Mouse (Mus musculus): ENCODE results near the gene Steap2. TPM values are rescaled to one million over a fixed set of nuclear protein-coding genes. Genes with fewer than 3 reads are reported as not detected.

Gene Steap2
- polyA plus RNA-seq, 1 experiment from 2014 or later = 24.8 TPM

GRCm38 (mm10) chr5:5711032-5711431, 16.7 kb upstream of the Steap2 start:
- ATAC-seq (replicated peaks; ENCODE audit: low FRiP score, low read depth) (no peak), DNase-seq (ENCODE audit: low spot score) (peak; percentile 22)
- no peak overlapping the region for H3K4me3 ChIP-seq (replicated peaks; ENCODE audit: low read depth, low read length)
- no peaks in the 10 kb centered on the region for H3K4me1 ChIP-seq (replicated peaks; ENCODE audit: insufficient read depth, low read length)
- H3K4me2 ChIP-seq (ENCODE audit: low read length) = no peak overlapping the region
- no peaks in the 10 kb centered on the region for H3K36me3 ChIP-seq (ENCODE audit: insufficient read depth, low read length)
- H3K27ac ChIP-seq = no peak overlapping the region
- no peak for TF ChIP-seq CTCF (IDR thresholded peaks at IDR 0.05; ENCODE audit: low read depth)
- no peaks in the 10 kb centered on the region for H3K27me3 ChIP-seq (ENCODE audit: insufficient read depth, low read length)
- H3K9me3 ChIP-seq (replicated peaks; ENCODE audit: low read length) = no peaks in the 10 kb centered on the region
- 63% methylated on average over 4 of the region's 4 CpGs for WGBS
- no peak overlapping the region for H3K9ac ChIP-seq (ENCODE audit: low read depth, low read length)

- H3K4me3 ChIP-seq (replicated peaks; ENCODE audit: low read depth, low read length) = no peak overlapping the region; the same call in 1 of the 2 replicates
- H3K27me3 ChIP-seq (ENCODE audit: insufficient read depth, low read length) = no peaks in the 10 kb centered on the region
- ATAC-seq (replicated peaks; ENCODE audit: low FRiP score, low read depth) (no peak), DNase-seq (ENCODE audit: low spot score) (no peak)
- H3K27ac ChIP-seq = no peak overlapping the region
- no peak for TF ChIP-seq CTCF (IDR thresholded peaks at IDR 0.05; ENCODE audit: low read depth)
- WGBS = 34% methylated on average over 13 of the region's 13 CpGs
- H3K9me3 ChIP-seq (replicated peaks; ENCODE audit: low read length) = no peaks in the 10 kb centered on the region
- no peak overlapping the region for H3K9ac ChIP-seq (ENCODE audit: low read depth, low read length)
- H3K36me3 ChIP-seq (ENCODE audit: insufficient read depth, low read length) = no peaks in the 10 kb centered on the region
- peak overlapping the region; percentile 33 for H3K4me2 ChIP-seq (ENCODE audit: low read length)
- no peaks in the 10 kb centered on the region for H3K4me1 ChIP-seq (replicated peaks; ENCODE audit: insufficient read depth, low read length)
Measured at GRCm38 (mm10) chr5:5707341-5708278, 13.2 kb upstream of the Steap2 start.

- Histone ChIP-seq H3K27me3 (ENCODE audit: insufficient read depth, low read length) (no peaks in the 10 kb centered on the region), H3K4me1 (replicated peaks; ENCODE audit: insufficient read depth, low read length) (no peaks in the 10 kb centered on the region), H3K36me3 (ENCODE audit: insufficient read depth, low read length) (no peaks in the 10 kb centered on the region), H3K4me2 (ENCODE audit: low read length) (no peak overlapping the region), H3K9me3 (replicated peaks; ENCODE audit: low read length) (no peaks in the 10 kb centered on the region), H3K27ac (no peak overlapping the region), H3K9ac (ENCODE audit: low read depth, low read length) (no peak overlapping the region), H3K4me3 (replicated peaks; ENCODE audit: low read depth, low read length) (no peak overlapping the region)
- no peak for TF ChIP-seq CTCF (IDR thresholded peaks at IDR 0.05; ENCODE audit: low read depth)
- DNase-seq (ENCODE audit: low spot score) (peak; percentile 40), ATAC-seq (replicated peaks; ENCODE audit: low FRiP score, low read depth) (peak; percentile 80)
- WGBS = 23% methylated on average over 2 of the region's 2 CpGs
Measured at GRCm38 (mm10) chr5:5705019-5705418, 10.6 kb upstream of the Steap2 start.

GRCm38 (mm10) chr5:5700386-5700785, 6.0 kb upstream of the Steap2 start:
- WGBS = 89% methylated on average over 2 of the region's 2 CpGs
- H3K4me3 ChIP-seq (replicated peaks; ENCODE audit: low read depth, low read length) = no peak overlapping the region
- no peak for ATAC-seq (replicated peaks; ENCODE audit: low FRiP score, low read depth)
- no peak overlapping the region for H3K9ac ChIP-seq (ENCODE audit: low read depth, low read length)
- TF ChIP-seq CTCF (IDR thresholded peaks at IDR 0.05; ENCODE audit: low read depth) = no peak
- no peak for DNase-seq (ENCODE audit: low spot score)
- H3K9me3 ChIP-seq (replicated peaks; ENCODE audit: low read length) = no peaks in the 10 kb centered on the region
- no peak overlapping the region for H3K4me2 ChIP-seq (ENCODE audit: low read length)
- H3K27ac ChIP-seq = no peak overlapping the region
- no peaks in the 10 kb centered on the region for H3K27me3 ChIP-seq (ENCODE audit: insufficient read depth, low read length)
- H3K36me3 ChIP-seq (ENCODE audit: insufficient read depth, low read length) = no peaks in the 10 kb centered on the region
- H3K4me1 ChIP-seq (replicated peaks; ENCODE audit: insufficient read depth, low read length) = no peaks in the 10 kb centered on the region

- H3K4me3 ChIP-seq (replicated peaks; ENCODE audit: low read depth, low read length) = no peak overlapping the region
- no peaks in the 10 kb centered on the region for H3K27me3 ChIP-seq (ENCODE audit: insufficient read depth, low read length)
- H3K27ac ChIP-seq = no peak overlapping the region
- DNase-seq (ENCODE audit: low spot score) (no peak), ATAC-seq (replicated peaks; ENCODE audit: low FRiP score, low read depth) (no peak)
- H3K4me1 ChIP-seq (replicated peaks; ENCODE audit: insufficient read depth, low read length) = no peaks in the 10 kb centered on the region
- no peaks in the 10 kb centered on the region for H3K9me3 ChIP-seq (replicated peaks; ENCODE audit: low read length)
- 70% methylated on average over 3 of the region's 3 CpGs for WGBS
- H3K9ac ChIP-seq (ENCODE audit: low read depth, low read length) = no peak overlapping the region
- H3K4me2 ChIP-seq (ENCODE audit: low read length) = no peak overlapping the region
- no peaks in the 10 kb centered on the region for H3K36me3 ChIP-seq (ENCODE audit: insufficient read depth, low read length)
- no peak for TF ChIP-seq CTCF (IDR thresholded peaks at IDR 0.05; ENCODE audit: low read depth)
Measured at GRCm38 (mm10) chr5:5698830-5699229, 4.5 kb upstream of the Steap2 start.

GRCm38 (mm10) chr5:5695401-5695942, 1.1 kb upstream of the Steap2 start:
- TF ChIP-seq CTCF (IDR thresholded peaks at IDR 0.05; ENCODE audit: low read depth) = no peak
- 0 out of 2 replicates have a peak, but pooled peaks cover 6% of the 10 kb centered on the region for H3K4me1 ChIP-seq (replicated peaks; ENCODE audit: insufficient read depth, low read length)
- H3K27me3 ChIP-seq (ENCODE audit: insufficient read depth, low read length) = no peaks in the 10 kb centered on the region
- no peak for DNase-seq (ENCODE audit: low spot score)
- H3K9ac ChIP-seq (ENCODE audit: low read depth, low read length) = no peak overlapping the region
- H3K36me3 ChIP-seq (ENCODE audit: insufficient read depth, low read length) = no peaks in the 10 kb centered on the region
- no peak overlapping the region for H3K27ac ChIP-seq
- no peak overlapping the region for H3K4me2 ChIP-seq (ENCODE audit: low read length)
- no peaks in the 10 kb centered on the region for H3K9me3 ChIP-seq (replicated peaks; ENCODE audit: low read length)
- no peak for ATAC-seq (replicated peaks; ENCODE audit: low FRiP score, low read depth)
- H3K4me3 ChIP-seq (replicated peaks; ENCODE audit: low read depth, low read length) = no peak overlapping the region
- WGBS = 78% methylated on average over 5 of the region's 5 CpGs

Data from kidney, postnatal 0 days (tissue).